Mouse (Mus musculus): ENCODE data around the gene Smad1. TPM values are rescaled to one million over a fixed set of nuclear protein-coding genes. Genes with fewer than 3 reads are reported as not detected.

Gene Smad1
- polyA plus RNA-seq, 1 experiment from 2014 or later: 85.8 TPM

DNA sequence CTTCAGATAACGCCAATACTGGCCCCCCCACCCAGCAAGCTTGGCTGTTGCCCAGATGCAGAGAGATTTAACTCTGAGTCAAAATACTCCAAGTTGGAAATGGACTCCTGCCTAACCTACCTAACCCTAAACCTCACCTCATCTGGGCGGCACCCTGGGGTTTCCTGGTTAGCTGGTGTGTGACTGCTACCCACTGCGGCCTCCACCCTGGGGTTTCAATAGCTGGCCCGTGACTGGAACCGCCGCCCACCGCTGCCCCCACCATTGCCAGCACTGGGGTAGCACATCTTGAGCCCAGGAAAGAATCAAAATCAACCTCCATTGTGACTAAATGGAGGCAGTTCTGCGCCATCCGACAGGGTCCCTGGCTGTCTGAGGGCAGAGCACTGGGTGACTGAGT is 33.1 kb downstream of the Smad1 start:
- Histone ChIP-seq H3K4me3 (no peak overlapping the region), H3K36me3 (peaks cover 37% of the 10 kb centered on the region), H3K9me3 (no peaks in the 10 kb centered on the region), H3K4me1 (0 out of 2 replicates have a peak, but pooled peaks cover 4% of the 10 kb centered on the region), H3K4me2 (replicated peaks) (no peak overlapping the region), H3K27ac (no peak overlapping the region), H3K27me3 (replicated peaks) (no peaks in the 10 kb centered on the region), H3K9ac (no peak overlapping the region)
- WGBS: 94% methylated on average over 9 of the region's 9 CpGs
- ATAC-seq (ENCODE audit: low FRiP score, low read depth): no peak

- Histone ChIP-seq H3K9ac (no peak overlapping the region), H3K27me3 (replicated peaks) (no peaks in the 10 kb centered on the region), H3K36me3 (peaks cover 32% of the 10 kb centered on the region), H3K9me3 (no peaks in the 10 kb centered on the region), H3K27ac (no peak overlapping the region), H3K4me1 (peaks cover 8% of the 10 kb centered on the region), H3K4me2 (replicated peaks) (no peak overlapping the region), H3K4me3 (no peak overlapping the region)
- no peak for ATAC-seq (ENCODE audit: low FRiP score, low read depth)
- 96% methylated on average over 3 of the region's 3 CpGs for WGBS
Observed at GRCm38 (mm10) chr8:79365707-79366106, 33.6 kb downstream of the Smad1 start.

GRCm38 (mm10) chr8:79364806-79365205 is 34.5 kb downstream of the Smad1 start:
- Histone ChIP-seq H3K4me2 (replicated peaks) (no peak overlapping the region), H3K36me3 (peaks cover 24% of the 10 kb centered on the region), H3K27me3 (replicated peaks) (no peaks in the 10 kb centered on the region), H3K4me1 (peaks cover 13% of the 10 kb centered on the region), H3K27ac (no peak overlapping the region), H3K9ac (no peak overlapping the region), H3K4me3 (no peak overlapping the region), H3K9me3 (no peaks in the 10 kb centered on the region)
- WGBS: 88% methylated on average over 8 of the region's 8 CpGs
- no peak for ATAC-seq (ENCODE audit: low FRiP score, low read depth)

- 92% methylated on average over 2 of the region's 2 CpGs for WGBS
- Histone ChIP-seq H3K4me3 (no peak overlapping the region), H3K9me3 (no peaks in the 10 kb centered on the region), H3K4me1 (peaks cover 13% of the 10 kb centered on the region), H3K9ac (no peak overlapping the region), H3K27me3 (replicated peaks) (no peaks in the 10 kb centered on the region), H3K36me3 (peaks cover 12% of the 10 kb centered on the region), H3K4me2 (replicated peaks) (no peak overlapping the region), H3K27ac (no peak overlapping the region)
- ATAC-seq (ENCODE audit: low FRiP score, low read depth): no peak
Observed at GRCm38 (mm10) chr8:79362430-79362829, 36.9 kb downstream of the Smad1 start.

DNA sequence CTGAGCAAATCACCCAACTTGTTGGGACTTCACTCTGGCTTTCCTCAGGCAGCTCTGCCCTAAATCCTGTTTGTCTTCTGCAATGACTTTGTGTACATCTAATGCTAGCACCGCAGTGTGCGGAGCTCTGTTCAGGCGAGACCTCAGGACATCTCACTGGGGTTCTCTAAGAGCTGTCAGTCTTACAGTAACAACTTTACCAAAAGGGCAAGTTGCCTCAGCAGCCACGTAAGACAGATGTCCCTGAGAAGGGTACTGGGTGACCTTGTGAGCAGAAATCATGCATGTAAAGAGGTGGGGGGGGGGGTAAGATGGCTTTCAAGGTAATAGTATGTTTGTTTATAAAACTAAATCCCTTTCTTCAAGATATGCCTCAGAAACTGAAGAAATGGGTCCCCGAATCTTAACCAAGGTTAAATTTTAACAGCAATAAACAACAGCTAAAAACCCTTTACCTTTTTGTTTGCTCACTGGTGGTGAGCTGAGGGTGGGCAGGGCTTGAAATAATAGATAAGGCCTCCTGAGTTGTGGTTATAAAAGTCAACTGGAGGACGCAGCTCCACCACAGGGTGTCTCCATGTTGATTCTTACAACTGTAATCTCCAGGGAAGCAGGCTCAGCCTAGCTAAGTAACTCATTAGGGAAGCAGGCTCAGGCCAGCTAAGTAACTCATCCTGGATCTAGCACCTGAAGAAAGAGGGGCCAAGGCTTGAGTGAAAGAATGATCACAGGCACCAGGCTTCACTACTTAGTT is 38.4 kb downstream of the Smad1 start:
- Histone ChIP-seq H3K27ac (no peak overlapping the region), H3K36me3 (peaks cover 15% of the 10 kb centered on the region), H3K4me1 (peaks cover 16% of the 10 kb centered on the region), H3K9ac (no peak overlapping the region), H3K4me2 (replicated peaks) (no peak overlapping the region), H3K9me3 (no peaks in the 10 kb centered on the region), H3K27me3 (replicated peaks) (no peaks in the 10 kb centered on the region), H3K4me3 (no peak overlapping the region)
- no peak for ATAC-seq (ENCODE audit: low FRiP score, low read depth)
- 57% methylated on average over 6 of the region's 6 CpGs for WGBS

DNA sequence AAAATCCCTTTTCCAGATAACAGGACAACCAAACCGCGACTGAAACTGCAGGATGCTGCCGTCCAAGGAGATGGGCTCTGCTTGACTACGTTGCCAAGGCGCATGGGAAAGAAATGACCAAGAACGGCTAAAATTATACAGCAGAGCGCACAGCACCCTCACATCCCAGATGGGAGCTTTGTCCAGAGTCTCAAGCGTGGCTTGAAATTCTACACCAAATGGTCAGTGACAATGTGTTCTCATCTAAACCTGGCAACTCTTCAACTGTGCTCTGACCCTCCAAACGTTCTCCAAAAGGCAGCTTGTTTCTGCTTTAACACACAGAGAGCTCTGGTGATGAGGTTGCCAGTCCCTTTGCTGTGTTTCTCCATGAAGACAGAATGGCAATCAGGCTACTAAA is 39.0 kb downstream of the Smad1 start:
- H3K4me1 ChIP-seq: peaks cover 18% of the 10 kb centered on the region
- H3K9ac ChIP-seq: no peak overlapping the region
- no peaks in the 10 kb centered on the region for H3K9me3 ChIP-seq
- no peak overlapping the region for H3K27ac ChIP-seq
- H3K4me3 ChIP-seq: no peak overlapping the region
- whole genome bisulfite sequencing: 37% methylated on average over 9 of the region's 9 CpGs
- ATAC-seq (ENCODE audit: low FRiP score, low read depth): no peak
- no peak overlapping the region for H3K4me2 ChIP-seq (replicated peaks)
- H3K36me3 ChIP-seq: peaks cover 16% of the 10 kb centered on the region
- no peaks in the 10 kb centered on the region for H3K27me3 ChIP-seq (replicated peaks)

GRCm38 (mm10) chr8:79355721-79356434 is 43.4 kb downstream of the Smad1 start:
- peaks cover 35% of the 10 kb centered on the region for H3K36me3 ChIP-seq
- 0 out of 2 replicates have a peak, but pooled peaks have one; percentile 32 for ATAC-seq (ENCODE audit: low FRiP score, low read depth)
- WGBS: 44% methylated on average over 16 of the region's 16 CpGs

DNA sequence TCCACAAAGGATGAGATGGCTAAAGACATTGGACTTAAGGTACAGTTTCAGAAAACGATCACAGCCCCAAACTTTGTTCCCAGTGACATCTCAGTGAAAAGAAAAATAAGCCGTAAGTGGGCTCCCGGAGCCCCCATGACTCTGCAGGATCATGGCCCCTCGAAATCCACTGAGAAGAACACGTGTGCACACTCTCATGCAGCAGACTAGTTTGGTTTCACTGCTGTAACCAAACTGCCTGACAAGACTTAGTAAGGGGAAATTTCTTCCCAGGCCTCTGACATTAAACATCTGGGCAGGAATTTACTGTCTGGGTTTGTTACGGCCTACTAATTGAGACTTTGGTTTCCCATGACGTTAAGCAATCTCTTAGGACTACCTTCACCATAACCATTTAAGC is 45.3 kb downstream of the Smad1 start:
- H3K27ac ChIP-seq: no peak overlapping the region
- peaks cover 19% of the 10 kb centered on the region for H3K4me1 ChIP-seq
- H3K4me2 ChIP-seq (replicated peaks): no peak overlapping the region
- H3K9ac ChIP-seq: no peak overlapping the region
- ATAC-seq (ENCODE audit: low FRiP score, low read depth): no peak
- H3K4me3 ChIP-seq: no peak overlapping the region
- 82% methylated on average over 7 of the region's 7 CpGs for WGBS
- no peaks in the 10 kb centered on the region for H3K27me3 ChIP-seq (replicated peaks)
- peaks cover 35% of the 10 kb centered on the region for H3K36me3 ChIP-seq
- H3K9me3 ChIP-seq: no peaks in the 10 kb centered on the region

More at GRCm38 (mm10) chr8:79355721-79356434, 43.4 kb downstream of the Smad1 start:
- H3K9ac ChIP-seq: 0 out of 2 replicates have a peak overlapping the region, but pooled peaks have one; percentile 14
- 0 out of 2 replicates have a peak overlapping the region, but pooled peaks have one; percentile 7 for H3K4me2 ChIP-seq (replicated peaks)
- no peak overlapping the region for H3K4me3 ChIP-seq
- no peaks in the 10 kb centered on the region for H3K9me3 ChIP-seq
- H3K27me3 ChIP-seq (replicated peaks): no peaks in the 10 kb centered on the region
- no peak overlapping the region; the same call in 1 of the 2 replicates for H3K27ac ChIP-seq
- H3K4me1 ChIP-seq: peaks cover 16% of the 10 kb centered on the region

- peaks cover 43% of the 10 kb centered on the region for H3K36me3 ChIP-seq
- H3K9me3 ChIP-seq: no peaks in the 10 kb centered on the region
- peaks cover 19% of the 10 kb centered on the region for H3K4me1 ChIP-seq
- H3K4me3 ChIP-seq: no peak overlapping the region
- H3K4me2 ChIP-seq (replicated peaks): no peak overlapping the region
- no peaks in the 10 kb centered on the region for H3K27me3 ChIP-seq (replicated peaks)
- 72% methylated on average over 8 of the region's 8 CpGs for WGBS
- no peak overlapping the region for H3K9ac ChIP-seq
- no peak overlapping the region for H3K27ac ChIP-seq
- no peak for ATAC-seq (ENCODE audit: low FRiP score, low read depth)
Observed at GRCm38 (mm10) chr8:79351916-79352315, 47.4 kb downstream of the Smad1 start.

- H3K9me3 ChIP-seq: no peaks in the 10 kb centered on the region
- H3K27me3 ChIP-seq (replicated peaks): no peaks in the 10 kb centered on the region
- H3K9ac ChIP-seq: no peak overlapping the region
- H3K27ac ChIP-seq: no peak overlapping the region
- 70% methylated on average over 3 of the region's 3 CpGs for WGBS
- ATAC-seq (ENCODE audit: low FRiP score, low read depth): no peak
- no peak overlapping the region for H3K4me3 ChIP-seq
- peaks cover 46% of the 10 kb centered on the region for H3K36me3 ChIP-seq
- peaks cover 15% of the 10 kb centered on the region for H3K4me1 ChIP-seq
- no peak overlapping the region for H3K4me2 ChIP-seq (replicated peaks)
Observed at GRCm38 (mm10) chr8:79350805-79351204, 48.5 kb downstream of the Smad1 start.

GRCm38 (mm10) chr8:79350094-79350593 is 49.2 kb downstream of the Smad1 start:
- peaks cover 41% of the 10 kb centered on the region for H3K36me3 ChIP-seq

DNA sequence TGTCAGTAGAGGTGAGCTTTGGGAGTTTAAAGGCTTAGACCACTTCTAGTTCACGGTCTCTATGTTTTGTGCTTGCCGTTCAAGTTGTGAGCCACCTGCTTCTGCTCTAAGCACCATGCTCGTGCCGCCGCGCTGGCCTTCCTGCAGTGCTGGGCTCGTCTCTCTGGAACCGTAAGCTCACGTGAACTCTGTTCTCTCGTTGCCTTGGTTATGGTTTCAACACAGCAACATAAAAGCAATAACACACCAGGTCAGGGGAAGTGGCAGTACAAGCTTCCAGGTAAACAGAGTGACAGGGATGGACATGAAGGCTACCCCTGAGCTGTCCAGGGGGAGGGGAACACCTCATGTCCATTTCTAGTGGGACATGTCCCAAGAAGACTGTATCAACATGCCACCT is 52.9 kb downstream of the Smad1 start:
- peaks cover 40% of the 10 kb centered on the region for H3K36me3 ChIP-seq
- H3K4me2 ChIP-seq (replicated peaks): no peak overlapping the region
- ATAC-seq (ENCODE audit: low FRiP score, low read depth): no peak
- 94% methylated on average over 10 of the region's 10 CpGs for whole genome bisulfite sequencing
- peaks cover 10% of the 10 kb centered on the region for H3K4me1 ChIP-seq
- H3K27ac ChIP-seq: no peak overlapping the region
- no peak overlapping the region for H3K9ac ChIP-seq
- H3K4me3 ChIP-seq: no peak overlapping the region
- H3K27me3 ChIP-seq (replicated peaks): no peaks in the 10 kb centered on the region
- no peaks in the 10 kb centered on the region for H3K9me3 ChIP-seq

More at GRCm38 (mm10) chr8:79350094-79350593, 49.2 kb downstream of the Smad1 start:
- no peak overlapping the region for H3K4me3 ChIP-seq
- no peak overlapping the region for H3K4me2 ChIP-seq (replicated peaks)
- 62% methylated on average over 6 of the region's 6 CpGs for WGBS
- H3K27me3 ChIP-seq (replicated peaks): no peaks in the 10 kb centered on the region
- H3K27ac ChIP-seq: no peak overlapping the region
- no peaks in the 10 kb centered on the region for H3K9me3 ChIP-seq
- H3K4me1 ChIP-seq: peaks cover 15% of the 10 kb centered on the region
- H3K9ac ChIP-seq: no peak overlapping the region
- ATAC-seq (ENCODE audit: low FRiP score, low read depth): peak; percentile 38

All from neural tube, embryonic 12.5 days (tissue).